Mouse (Mus musculus) limb, embryonic 11.5 days (tissue): Measurements from ENCODE around the gene Znrf1. TPM values are rescaled to one million over a fixed set of nuclear protein-coding genes. Genes with fewer than 3 reads are reported as not detected.
A peak's percentile ranks its signal among the peaks of the same experiment; 100 is the strongest.
"Not testable (repeated sequence)": the region's sequence is repeated elsewhere in the genome, so short reads cannot be mapped to it uniquely, and the experiment has no call there.

Experiments used
- ATAC-seq: fragments of 200-750 bp; cut with Nextera tagmentation; 2 replicates; pipeline ENCODE4 v1.8.0; 2017; ENCODE audit warnings: low read depth; ENCODE audit not compliant: insufficient number of reproducible peaks, low FRiP score, low TSS enrichment
- DNase-seq: peaks from one replicate; pipeline ENCODE4 v3.0.0-alpha.2; 2015; ENCODE audit warnings: low spot score
- H3K27ac ChIP-seq: fragments of 300-500 bp; sonication (generic); replicated peaks from 2 replicates; pipeline ENCODE4 v1.5.1; 2014; ENCODE audit warnings: low read depth, mild to moderate bottlenecking, low read length
- H3K27me3 ChIP-seq: fragments of 300-500 bp; sonication (generic); 2 replicates; pipeline ENCODE4 v1.6.1; 2014; ENCODE audit warnings: mild to moderate bottlenecking, low read length, mixed read lengths; ENCODE audit not compliant: control insufficient read depth, insufficient read depth
- H3K36me3 ChIP-seq: fragments of 300-500 bp; sonication (generic); 2 replicates; pipeline ENCODE4 v1.6.1; 2014; ENCODE audit warnings: mild to moderate bottlenecking, low read length, moderate library complexity, mixed read lengths; ENCODE audit not compliant: control insufficient read depth, insufficient read depth
- H3K4me1 ChIP-seq: fragments of 300-500 bp; sonication (generic); 2 replicates; pipeline ENCODE4 v1.6.1; 2014; ENCODE audit warnings: low read length, mixed read lengths; ENCODE audit not compliant: control insufficient read depth, insufficient read depth
- H3K4me2 ChIP-seq: fragments of 300-500 bp; sonication (generic); 2 replicates; pipeline ENCODE4 v1.6.1; 2014; ENCODE audit warnings: low read depth, mild to moderate bottlenecking, moderate library complexity; ENCODE audit not compliant: severe bottlenecking
- H3K4me3 ChIP-seq: fragments of 300-500 bp; sonication (generic); 2 replicates; pipeline ENCODE4 v1.5.1; 2014; ENCODE audit warnings: low read depth, low read length
- H3K9ac ChIP-seq: fragments of 300-500 bp; sonication (generic); 2 replicates; pipeline ENCODE4 v1.6.1; 2014; ENCODE audit warnings: mild to moderate bottlenecking, low read length
- H3K9me3 ChIP-seq: fragments of 300-500 bp; sonication (generic); 2 replicates; pipeline ENCODE4 v1.6.1; 2016; ENCODE audit warnings: low read length; ENCODE audit not compliant: control insufficient read depth
- WGBS: fragments of 180-500 bp; shearing (Covaris S2); extraction: QIAGEN DNeasy Blood & Tissue Kit; methylation state at CpG from one replicate; pipeline ENCODE4 v1.1.7; 2014; 5-methylcytosine and 5-hydroxymethylcytosine counted together
- polyA plus RNA-seq: library from polyadenylated mRNA; unstranded; fragments of >200 nt; fragmentation: Nextera tagmentation; extraction: Ambion mirVana; gene quantifications from 2 replicates; pipeline ENCODE4 v1.2.1, GENCODE M21; 2014

The Znrf1 gene
- polyA plus RNA-seq = 49.9 and 51.7 TPM in 2 replicates

GRCm38 (mm10) chr8:111536031-111536977 is at the start of gene Znrf1:
Znrf1 (plus strand) TSS chr8:111536097.
- peak; percentile 88 for DNase-seq
- H3K9ac ChIP-seq = peak within 1 kb of the TSS; percentile 98
- peak within 1 kb of the TSS; percentile 99 for H3K4me3 ChIP-seq
- H3K36me3 ChIP-seq = no peaks in the 10 kb centered on the region
- H3K4me2 ChIP-seq = peak within 1 kb of the TSS; percentile 74
- H3K4me1 ChIP-seq = peaks cover 12% of the 10 kb centered on the region; the same call in 1 of the 2 replicates
- under 1% methylated on average over 67 of the region's 100 CpGs for WGBS
- H3K27ac ChIP-seq = peak within 1 kb of the TSS; percentile 89
- H3K27me3 ChIP-seq = no peaks in the 10 kb centered on the region
- no peaks in the 10 kb centered on the region for H3K9me3 ChIP-seq
- peak; percentile 91 for ATAC-seq

- no peaks in the 10 kb centered on the region for H3K4me1 ChIP-seq
- ATAC-seq (no peak), DNase-seq (no peak)
- peaks cover 2% of the 10 kb centered on the region; the same call in 1 of the 2 replicates for H3K36me3 ChIP-seq
- H3K4me2 ChIP-seq = no peak overlapping the region
- no peak overlapping the region for H3K4me3 ChIP-seq
- no peaks in the 10 kb centered on the region for H3K9me3 ChIP-seq
- H3K27me3 ChIP-seq = no peaks in the 10 kb centered on the region
- WGBS = 84% methylated on average over 10 of the region's 10 CpGs
- no peak overlapping the region for H3K27ac ChIP-seq
- H3K9ac ChIP-seq = no peak overlapping the region
Measured at GRCm38 (mm10) chr8:111490034-111490591, 45.8 kb upstream of the Znrf1 start.

- H3K4me2 ChIP-seq = no peak overlapping the region
- peaks cover 2% of the 10 kb centered on the region; the same call in 1 of the 2 replicates for H3K36me3 ChIP-seq
- WGBS = 81% methylated on average over 7 of the region's 7 CpGs
- H3K4me3 ChIP-seq = no peak overlapping the region
- no peaks in the 10 kb centered on the region for H3K27me3 ChIP-seq
- no peak for DNase-seq
- H3K9me3 ChIP-seq = no peaks in the 10 kb centered on the region
- H3K27ac ChIP-seq = no peak overlapping the region
- H3K9ac ChIP-seq = no peak overlapping the region
- ATAC-seq = no peak
- H3K4me1 ChIP-seq = no peaks in the 10 kb centered on the region
Measured at GRCm38 (mm10) chr8:111491191-111491590, 44.7 kb upstream of the Znrf1 start.

DNA sequence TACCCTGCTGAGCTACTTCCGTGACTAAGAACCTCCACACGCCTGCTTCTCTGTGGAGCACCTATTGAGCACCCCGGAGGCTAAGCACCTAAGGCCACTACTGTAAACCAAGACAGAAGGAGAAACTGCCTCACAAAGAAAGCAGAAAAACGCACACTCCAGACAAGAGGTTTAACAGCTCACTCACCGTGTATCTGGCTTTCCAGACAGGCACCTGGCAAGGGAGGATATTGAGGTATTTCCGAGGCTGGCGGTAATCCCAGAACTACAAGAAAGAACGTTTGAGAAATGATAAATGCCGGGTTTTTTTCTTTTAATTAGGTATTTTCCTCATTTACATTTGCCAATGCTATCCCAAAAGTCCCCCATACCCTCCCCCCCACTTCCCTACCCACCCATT is 43.4 kb upstream of the Znrf1 start:
- WGBS = 92% methylated on average over 9 of the region's 9 CpGs
- H3K36me3 ChIP-seq = peaks cover 2% of the 10 kb centered on the region; the same call in 1 of the 2 replicates

GRCm38 (mm10) chr8:111493176-111493575 is 42.7 kb upstream of the Znrf1 start:
- Histone ChIP-seq H3K9me3 (no peaks in the 10 kb centered on the region), H3K4me1 (no peaks in the 10 kb centered on the region), H3K4me2 (no peak overlapping the region), H3K36me3 (peaks cover 2% of the 10 kb centered on the region; the same call in 1 of the 2 replicates), H3K27ac (no peak overlapping the region), H3K4me3 (no peak overlapping the region), H3K9ac (no peak overlapping the region), H3K27me3 (no peaks in the 10 kb centered on the region)
- ATAC-seq (no peak), DNase-seq (no peak)
- WGBS = 93% methylated on average over 3 of the region's 3 CpGs

More for the DNA sequence above, 43.4 kb upstream of the Znrf1 start:
- Histone ChIP-seq H3K9me3 (no peaks in the 10 kb centered on the region), H3K4me2 (no peak overlapping the region), H3K9ac (no peak overlapping the region), H3K4me3 (no peak overlapping the region), H3K27me3 (no peaks in the 10 kb centered on the region), H3K4me1 (no peaks in the 10 kb centered on the region), H3K27ac (no peak overlapping the region)
- no peak for DNase-seq
- no peak for ATAC-seq

- Histone ChIP-seq H3K27ac (no peak overlapping the region), H3K9me3 (no peaks in the 10 kb centered on the region), H3K4me1 (no peaks in the 10 kb centered on the region), H3K4me2 (no peak overlapping the region), H3K27me3 (no peaks in the 10 kb centered on the region), H3K9ac (no peak overlapping the region), H3K36me3 (peaks cover 2% of the 10 kb centered on the region; the same call in 1 of the 2 replicates), H3K4me3 (no peak overlapping the region)
- ATAC-seq (no peak), DNase-seq (no peak)
- 89% methylated on average over 7 of the region's 7 CpGs for WGBS
Measured at GRCm38 (mm10) chr8:111496326-111496725, 39.6 kb upstream of the Znrf1 start.

DNA sequence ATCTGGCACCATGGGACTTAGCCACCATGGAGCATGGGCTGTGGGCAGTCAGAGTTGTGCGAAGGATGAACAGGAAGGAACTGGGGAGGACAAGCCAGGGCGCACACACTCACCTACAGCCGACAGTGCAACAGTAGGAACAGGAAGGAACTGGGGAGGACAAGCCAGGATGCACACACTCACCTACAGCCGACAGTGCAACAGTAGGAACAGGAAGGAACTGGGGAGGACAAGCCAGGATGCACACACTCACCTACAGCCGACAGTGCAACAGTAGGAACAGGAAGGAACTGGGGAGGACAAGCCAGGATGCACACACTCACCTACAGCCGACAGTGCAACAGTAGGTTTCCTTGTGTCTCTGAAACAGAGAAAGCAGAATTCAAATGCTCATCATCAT is 37.6 kb upstream of the Znrf1 start:
- WGBS = 87% methylated on average over 4 of the region's 6 CpGs
- H3K27me3 ChIP-seq, H3K4me2 ChIP-seq, H3K9me3 ChIP-seq, H3K9ac ChIP-seq, H3K4me1 ChIP-seq, H3K27ac ChIP-seq, ATAC-seq, DNase-seq, H3K4me3 ChIP-seq, H3K36me3 ChIP-seq: not testable (repeated sequence)

GRCm38 (mm10) chr8:111501724-111502464 is 34.0 kb upstream of the Znrf1 start:
- Histone ChIP-seq H3K36me3 (no peaks in the 10 kb centered on the region), H3K27me3 (no peaks in the 10 kb centered on the region), H3K4me2 (no peak overlapping the region), H3K9me3 (no peaks in the 10 kb centered on the region), H3K27ac (no peak overlapping the region), H3K9ac (no peak overlapping the region), H3K4me1 (no peaks in the 10 kb centered on the region), H3K4me3 (no peak overlapping the region)
- DNase-seq = no peak
- 73% methylated on average over 11 of the region's 11 CpGs for WGBS
- ATAC-seq = no peak
